Comparison of ENCODE assay signal across 34 mouse cellular contexts in genomic region chr8:3574546-3574945, GRCm38 (mm10). TPM values are rescaled to one million over a fixed set of nuclear protein-coding genes. Genes with fewer than 3 reads are reported as not detected.
"Had no signal": no experiment of that assay in that cellular context is flagged by ENCODE, and none has a peak within 500 bp of the region (broad histone marks: within the 10 kb centered on the region; RNA-seq: fewer than 3 reads in every experiment).

No protein-coding gene starts in this region.

- DNase-seq: gastrocnemius, adult 2 months; gastrocnemius, postnatal 10 days; gastrocnemius, postnatal 25 days; heart, adult 2 months; heart, postnatal 10 days; kidney, adult 11 months; kidney, adult 2 months; kidney, postnatal 10 days; kidney, postnatal 25 days; kidney, postnatal 4 days; liver; liver, embryonic 13.5 days; liver, postnatal 0 days had no signal

- H3K9ac ChIP-seq: heart, embryonic 12.5 days; hindbrain, embryonic 13.5 days; hindbrain, embryonic 15.5 days; limb, embryonic 12.5 days; liver, embryonic 13.5 days; liver, embryonic 15.5 days; liver, postnatal 0 days had no signal

- H3K9me3 ChIP-seq: heart, embryonic 10.5 days; heart, embryonic 12.5 days; hindbrain, embryonic 13.5 days; hindbrain, embryonic 15.5 days; limb, embryonic 10.5 days; limb, embryonic 12.5 days; liver, embryonic 13.5 days; liver, embryonic 15.5 days had no signal

- H3K4me3 ChIP-seq: gastrocnemius, adult 2 months; heart, adult 2 months; heart, embryonic 10.5 days; heart, embryonic 12.5 days; hindbrain, embryonic 13.5 days; hindbrain, embryonic 15.5 days; layer of hippocampus, adult 2 months; left cerebral cortex, adult 2 months; limb, embryonic 10.5 days; limb, embryonic 12.5 days; liver, embryonic 13.5 days; liver, embryonic 15.5 days had no signal

- H3K27ac ChIP-seq: gastrocnemius, adult 2 months; heart, adult 2 months; heart, embryonic 10.5 days; hindbrain, embryonic 13.5 days; hindbrain, embryonic 15.5 days; hindbrain, postnatal 0 days; layer of hippocampus, adult 2 months; left cerebral cortex, adult 2 months; limb, embryonic 10.5 days; limb, embryonic 12.5 days; liver, embryonic 13.5 days; liver, embryonic 15.5 days had no signal

- H3K36me3 ChIP-seq: heart, embryonic 10.5 days; heart, embryonic 12.5 days; hindbrain, embryonic 13.5 days; hindbrain, embryonic 15.5 days; limb, embryonic 10.5 days; limb, embryonic 12.5 days; liver, embryonic 13.5 days; liver, embryonic 15.5 days had no signal

- H3K4me1 ChIP-seq: heart, embryonic 10.5 days; heart, embryonic 12.5 days; hindbrain, embryonic 13.5 days; hindbrain, embryonic 15.5 days had no signal

- H3K27me3 ChIP-seq: heart, embryonic 12.5 days; hindbrain, embryonic 13.5 days; hindbrain, embryonic 15.5 days; limb, embryonic 12.5 days; liver, embryonic 13.5 days; liver, embryonic 15.5 days had no signal

RNA-seq across cellular contexts. Expression of gene C330021F23Rik, which starts 6.8 kb away (rescaled TPM):
- total RNA-seq: gastrocnemius, adult 2 months; gastrocnemius, postnatal 25 days; gastrocnemius, postnatal 4 days; granulocyte monocyte progenitor cell, adult 5-6 weeks; layer of hippocampus, adult 2 months; layer of hippocampus, postnatal 10 days; layer of hippocampus, postnatal 25 days; left cerebral cortex, adult 2 months; left cerebral cortex, postnatal 14 days; left cerebral cortex, postnatal 36 days had no signal
- polyA plus RNA-seq: heart, adult 2 months had no signal

RNA-seq across cellular contexts. Expression of gene Pcp2, which starts 50.8 kb away (rescaled TPM):
- total RNA-seq: gastrocnemius, adult 2 months; gastrocnemius, postnatal 10 days; granulocyte monocyte progenitor cell, adult 5-6 weeks; heart, adult 2 months; heart, postnatal 10 days; heart, postnatal 25 days; hematopoietic stem cell, adult 5-6 weeks; layer of hippocampus, postnatal 10 days; left cerebral cortex, adult 2 months; left cerebral cortex, postnatal 36 days had no signal
- polyA plus RNA-seq: heart, adult 2 months; heart, embryonic 10.5 days; heart, embryonic 12.5 days; heart, embryonic 14.5 days; intestine, embryonic 14.5 days; kidney, adult 2 months; limb, embryonic 14.5 days; liver, embryonic 13.5 days had no signal
